Mouse (Mus musculus) neural tube, embryonic 13.5 days (tissue): ENCODE measurements at regions not wholly inside any gene's neighbourhood (a gene's known extent, or its start where the extent isn't known, plus 50 kb on each side); places are given as distances from the start of the nearest gene placed in this dataset.
A peak's percentile ranks its signal among the peaks of the same experiment; 100 is the strongest.

ENCODE experiments used
- ATAC-seq: fragments of 200-750 bp; cut with Nextera tagmentation; 2 replicates; pipeline ENCODE4 v1.8.0; 2017; ENCODE audit warnings: low read depth, mild to moderate bottlenecking, moderate TSS enrichment, moderate library complexity
- H3K27ac ChIP-seq: fragments of 300-500 bp; sonication (generic); replicated peaks from 2 replicates; pipeline ENCODE4 v1.5.1; 2015; ENCODE audit warnings: moderate library complexity, mild to moderate bottlenecking, inconsistent platforms
- H3K27me3 ChIP-seq: fragments of 300-500 bp; sonication (generic); 2 replicates; pipeline ENCODE4 v1.6.1; 2015; ENCODE audit warnings: mild to moderate bottlenecking, inconsistent platforms
- H3K36me3 ChIP-seq: fragments of 300-500 bp; sonication (generic); 2 replicates; pipeline ENCODE4 v1.6.1; 2015; ENCODE audit warnings: mild to moderate bottlenecking, inconsistent platforms
- H3K4me1 ChIP-seq: fragments of 300-500 bp; sonication (generic); replicated peaks from 2 replicates; pipeline ENCODE4 v1.6.1; 2015; ENCODE audit warnings: inconsistent platforms
- H3K4me2 ChIP-seq: fragments of 300-500 bp; sonication (generic); 2 replicates; pipeline ENCODE4 v1.6.1; 2015; ENCODE audit warnings: inconsistent platforms, mild to moderate bottlenecking, moderate library complexity
- H3K4me3 ChIP-seq: fragments of 300-500 bp; sonication (generic); 2 replicates; pipeline ENCODE4 v1.5.1; 2015; ENCODE audit warnings: mild to moderate bottlenecking, inconsistent platforms
- H3K9ac ChIP-seq: fragments of 300-500 bp; sonication (generic); 2 replicates; pipeline ENCODE4 v1.6.1; 2015; ENCODE audit warnings: moderate library complexity, mild to moderate bottlenecking, inconsistent platforms
- H3K9me3 ChIP-seq: fragments of 300-500 bp; sonication (generic); 2 replicates; pipeline ENCODE4 v1.6.1; 2016; ENCODE audit warnings: inconsistent platforms
- WGBS: fragments of 180-500 bp; shearing (Covaris S2); methylation state at CpG from one replicate; pipeline ENCODE4 v1.1.7; 2015; 5-methylcytosine and 5-hydroxymethylcytosine counted together

DNA sequence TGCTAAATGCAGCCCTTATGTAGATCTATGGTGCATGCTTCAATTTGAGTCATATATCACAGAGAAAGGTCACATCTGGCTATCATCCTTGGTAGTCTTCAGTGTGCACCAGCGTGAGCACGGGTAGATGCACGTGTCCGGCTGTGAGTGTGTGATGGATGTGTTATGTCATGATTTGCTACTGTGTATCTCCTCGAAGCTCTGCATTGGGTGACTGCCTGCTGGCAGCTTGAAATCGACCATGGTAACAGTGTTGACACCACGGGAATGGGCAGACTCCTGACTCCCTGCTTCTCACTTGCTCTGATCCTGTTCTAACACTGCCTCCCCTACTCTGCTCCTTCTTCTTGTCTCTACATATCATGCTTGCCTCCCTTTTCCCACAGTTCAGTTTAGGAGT is 204.9 kb upstream of the Mocs1 start:
- Histone ChIP-seq H3K36me3 (no peaks in the 10 kb centered on the region), H3K9me3 (no peaks in the 10 kb centered on the region), H3K4me2 (no peak overlapping the region), H3K27me3 (no peaks in the 10 kb centered on the region), H3K4me3 (no peak overlapping the region), H3K27ac (no peak overlapping the region), H3K4me1 (no peaks in the 10 kb centered on the region), H3K9ac (no peak overlapping the region)
- 79% methylated on average over 7 of the region's 7 CpGs for WGBS
- ATAC-seq: no peak

DNA sequence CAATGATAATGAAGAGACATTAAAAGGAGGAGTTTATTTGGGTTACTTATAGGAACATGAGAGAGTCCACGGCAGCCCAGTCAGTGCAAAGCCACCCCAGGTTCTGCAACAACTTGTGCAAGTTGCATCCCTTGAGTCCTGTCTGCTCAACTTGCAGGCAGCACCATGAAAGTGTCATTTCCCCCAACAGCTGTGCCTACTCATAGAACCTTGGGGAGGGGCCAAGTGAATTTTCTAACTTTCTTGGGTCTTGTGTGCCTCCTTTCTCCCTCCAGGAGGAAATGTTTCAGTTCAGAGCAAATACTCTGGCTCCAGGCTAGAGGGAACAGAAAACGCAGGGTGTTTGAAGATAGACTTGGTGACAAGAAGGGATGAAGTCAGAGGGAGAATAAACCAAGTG is 204.5 kb upstream of the Mocs1 start:
- WGBS: 91% methylated on average over 2 of the region's 2 CpGs
- no peak for ATAC-seq
- no peak overlapping the region for H3K9ac ChIP-seq
- H3K27ac ChIP-seq: no peak overlapping the region
- no peaks in the 10 kb centered on the region for H3K4me1 ChIP-seq
- H3K4me3 ChIP-seq: no peak overlapping the region
- no peaks in the 10 kb centered on the region for H3K9me3 ChIP-seq
- no peak overlapping the region for H3K4me2 ChIP-seq
- no peaks in the 10 kb centered on the region for H3K36me3 ChIP-seq
- H3K27me3 ChIP-seq: no peaks in the 10 kb centered on the region

GRCm38 (mm10) chr17:49225255-49226015 is 202.7 kb upstream of the Mocs1 start:
- Histone ChIP-seq H3K4me3 (no peak overlapping the region), H3K9me3 (no peaks in the 10 kb centered on the region), H3K9ac (no peak overlapping the region), H3K4me2 (no peak overlapping the region), H3K4me1 (no peaks in the 10 kb centered on the region), H3K27ac (no peak overlapping the region), H3K27me3 (no peaks in the 10 kb centered on the region), H3K36me3 (no peaks in the 10 kb centered on the region)
- no peak for ATAC-seq
- WGBS: 89% methylated on average over 9 of the region's 9 CpGs

GRCm38 (mm10) chr17:49226016-49226400 is 202.2 kb upstream of the Mocs1 start:
- 85% methylated on average over 6 of the region's 6 CpGs for WGBS
- Histone ChIP-seq H3K4me2 (no peak overlapping the region), H3K9ac (no peak overlapping the region), H3K4me1 (peaks cover 5% of the 10 kb centered on the region), H3K4me3 (no peak overlapping the region), H3K27me3 (no peaks in the 10 kb centered on the region), H3K9me3 (no peaks in the 10 kb centered on the region), H3K27ac (no peak overlapping the region), H3K36me3 (no peaks in the 10 kb centered on the region)
- no peak for ATAC-seq

GRCm38 (mm10) chr17:49231287-49231686 is 196.9 kb upstream of the Mocs1 start:
- peaks cover 13% of the 10 kb centered on the region for H3K4me1 ChIP-seq
- 6% methylated on average over 3 of the region's 3 CpGs for WGBS
- 0 out of 2 replicates have a peak overlapping the region, but pooled peaks have one; percentile 10 for H3K27ac ChIP-seq
- H3K4me2 ChIP-seq: no peak overlapping the region
- H3K36me3 ChIP-seq: no peaks in the 10 kb centered on the region
- no peaks in the 10 kb centered on the region for H3K9me3 ChIP-seq
- peak; percentile 56; the same call in 1 of the 2 replicates for ATAC-seq
- no peak overlapping the region for H3K9ac ChIP-seq
- no peaks in the 10 kb centered on the region for H3K27me3 ChIP-seq
- no peak overlapping the region for H3K4me3 ChIP-seq

DNA sequence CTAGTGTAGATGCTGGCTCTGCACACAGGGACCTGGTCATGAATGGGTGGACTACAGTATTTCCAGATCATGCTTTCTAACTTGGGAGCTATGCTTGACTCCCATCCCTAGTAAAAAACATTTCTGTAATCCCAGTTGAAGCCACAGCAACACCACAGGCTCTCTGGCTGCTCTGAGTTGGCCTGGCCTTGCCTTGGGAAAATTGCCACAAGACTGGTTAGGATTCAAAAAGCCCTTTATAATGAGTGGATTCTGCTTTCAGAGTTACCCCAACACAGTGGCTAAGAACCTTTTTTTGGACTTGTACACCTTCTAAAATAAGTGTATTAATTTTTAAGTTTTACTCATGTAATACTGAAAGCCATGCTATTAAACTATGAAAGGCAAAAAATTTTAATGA is 188.1 kb upstream of the Mocs1 start:
- Histone ChIP-seq H3K9me3 (no peaks in the 10 kb centered on the region), H3K27me3 (0 out of 2 replicates have a peak, but pooled peaks cover 3% of the 10 kb centered on the region), H3K36me3 (no peaks in the 10 kb centered on the region), H3K4me1 (no peaks in the 10 kb centered on the region), H3K4me3 (no peak overlapping the region), H3K4me2 (no peak overlapping the region), H3K9ac (no peak overlapping the region), H3K27ac (no peak overlapping the region)
- no peak for ATAC-seq

GRCm38 (mm10) chr17:49243419-49243818 is 184.7 kb upstream of the Mocs1 start:
- H3K36me3 ChIP-seq: no peaks in the 10 kb centered on the region
- 56% methylated on average over 2 of the region's 2 CpGs for WGBS
- peaks cover 14% of the 10 kb centered on the region for H3K4me1 ChIP-seq
- H3K9me3 ChIP-seq: no peaks in the 10 kb centered on the region
- H3K27ac ChIP-seq: no peak overlapping the region
- H3K9ac ChIP-seq: no peak overlapping the region
- no peak for ATAC-seq
- H3K4me2 ChIP-seq: no peak overlapping the region
- H3K27me3 ChIP-seq: 0 out of 2 replicates have a peak, but pooled peaks cover 3% of the 10 kb centered on the region
- H3K4me3 ChIP-seq: no peak overlapping the region

DNA sequence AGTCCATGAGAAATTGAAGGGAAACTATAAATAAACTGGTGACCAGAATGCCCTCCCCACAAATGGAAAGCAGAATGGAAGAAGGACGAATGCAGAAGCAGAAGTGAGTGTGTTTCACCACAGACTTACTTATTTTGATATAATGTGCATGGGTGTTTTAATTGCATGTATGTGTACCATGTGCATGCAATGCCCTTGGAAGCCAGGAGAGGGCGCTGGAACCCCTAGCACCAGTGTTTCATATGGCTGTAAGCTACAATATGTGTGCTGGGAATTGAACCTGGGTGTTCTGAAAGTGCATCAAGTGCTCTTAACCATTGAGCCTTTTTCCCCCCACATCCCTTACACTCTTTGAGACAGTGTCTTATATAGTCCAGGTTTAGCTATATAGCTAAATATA is 183.1 kb upstream of the Mocs1 start:
- Histone ChIP-seq H3K27me3 (0 out of 2 replicates have a peak, but pooled peaks cover 3% of the 10 kb centered on the region), H3K4me2 (no peak overlapping the region), H3K9ac (no peak overlapping the region), H3K9me3 (no peaks in the 10 kb centered on the region), H3K4me1 (peaks cover 21% of the 10 kb centered on the region), H3K36me3 (no peaks in the 10 kb centered on the region), H3K4me3 (no peak overlapping the region), H3K27ac (no peak overlapping the region)
- 51% methylated on average over 2 of the region's 2 CpGs for WGBS
- no peak for ATAC-seq

DNA sequence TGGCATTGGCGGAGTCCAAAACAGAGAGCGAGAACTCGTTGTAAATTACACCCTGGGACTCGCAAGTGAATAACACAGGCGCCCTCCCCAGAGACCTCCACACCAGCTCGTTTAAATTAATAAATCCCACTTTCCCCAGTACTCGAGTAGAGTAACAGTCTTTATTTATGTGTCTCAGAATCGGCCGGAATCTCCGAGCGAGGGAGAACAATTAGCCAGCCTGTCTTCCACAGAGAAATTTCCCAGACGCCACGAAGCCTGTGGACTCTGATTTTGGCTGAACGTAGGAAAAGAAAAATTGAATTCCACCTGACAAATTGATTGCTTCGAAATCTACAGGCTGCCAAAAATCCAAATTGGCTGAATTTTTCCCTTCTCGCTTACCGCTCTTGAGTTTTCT is 180.9 kb upstream of the Mocs1 start:
- Histone ChIP-seq H3K4me2 (peak overlapping the region; percentile 25), H3K9ac (no peak overlapping the region), H3K27ac (peak overlapping the region; percentile 29; the same call in 1 of the 2 replicates), H3K27me3 (0 out of 2 replicates have a peak, but pooled peaks cover 2% of the 10 kb centered on the region), H3K4me1 (peaks cover 42% of the 10 kb centered on the region), H3K36me3 (no peaks in the 10 kb centered on the region), H3K9me3 (no peaks in the 10 kb centered on the region), H3K4me3 (no peak overlapping the region)
- WGBS: 27% methylated on average over 17 of the region's 17 CpGs
- no peak for ATAC-seq

GRCm38 (mm10) chr17:49250726-49251537 is 177.2 kb upstream of the Mocs1 start:
- WGBS: 31% methylated on average over 8 of the region's 8 CpGs

GRCm38 (mm10) chr17:49252271-49252670 is 175.9 kb upstream of the Mocs1 start:
- ATAC-seq: no peak
- no peak overlapping the region for H3K4me2 ChIP-seq
- no peak overlapping the region for H3K9ac ChIP-seq
- no peak overlapping the region for H3K4me3 ChIP-seq
- no peak overlapping the region for H3K27ac ChIP-seq
- 0 out of 2 replicates have a peak, but pooled peaks cover 5% of the 10 kb centered on the region for H3K27me3 ChIP-seq
- no peaks in the 10 kb centered on the region for H3K9me3 ChIP-seq
- 41% methylated on average over 3 of the region's 3 CpGs for WGBS
- peaks cover 38% of the 10 kb centered on the region for H3K4me1 ChIP-seq
- H3K36me3 ChIP-seq: no peaks in the 10 kb centered on the region

More at GRCm38 (mm10) chr17:49250726-49251537, 177.2 kb upstream of the Mocs1 start:
- Histone ChIP-seq H3K9ac (no peak overlapping the region), H3K36me3 (no peaks in the 10 kb centered on the region), H3K4me2 (no peak overlapping the region), H3K27ac (peak overlapping the region; percentile 52), H3K4me3 (no peak overlapping the region), H3K4me1 (peaks cover 45% of the 10 kb centered on the region), H3K27me3 (0 out of 2 replicates have a peak, but pooled peaks cover 5% of the 10 kb centered on the region), H3K9me3 (no peaks in the 10 kb centered on the region)
- peak; percentile 34; the same call in 1 of the 2 replicates for ATAC-seq

GRCm38 (mm10) chr17:49258496-49258895 is 169.7 kb upstream of the Mocs1 start:
- Histone ChIP-seq H3K4me3 (no peak overlapping the region), H3K4me2 (no peak overlapping the region), H3K4me1 (peaks cover 14% of the 10 kb centered on the region), H3K9ac (no peak overlapping the region), H3K27ac (no peak overlapping the region), H3K27me3 (0 out of 2 replicates have a peak, but pooled peaks cover 5% of the 10 kb centered on the region), H3K9me3 (no peaks in the 10 kb centered on the region), H3K36me3 (no peaks in the 10 kb centered on the region)
- ATAC-seq: no peak
